Mouse (Mus musculus): ENCODE results near the gene Kif14. TPM values are rescaled to one million over a fixed set of nuclear protein-coding genes. Genes with fewer than 3 reads are reported as not detected.
A peak's percentile ranks its signal among the peaks of the same experiment; 100 is the strongest.

The Kif14 gene
- under 1 TPM; 0.18 to 0.31 TPM for total RNA-seq (2021)

DNA sequence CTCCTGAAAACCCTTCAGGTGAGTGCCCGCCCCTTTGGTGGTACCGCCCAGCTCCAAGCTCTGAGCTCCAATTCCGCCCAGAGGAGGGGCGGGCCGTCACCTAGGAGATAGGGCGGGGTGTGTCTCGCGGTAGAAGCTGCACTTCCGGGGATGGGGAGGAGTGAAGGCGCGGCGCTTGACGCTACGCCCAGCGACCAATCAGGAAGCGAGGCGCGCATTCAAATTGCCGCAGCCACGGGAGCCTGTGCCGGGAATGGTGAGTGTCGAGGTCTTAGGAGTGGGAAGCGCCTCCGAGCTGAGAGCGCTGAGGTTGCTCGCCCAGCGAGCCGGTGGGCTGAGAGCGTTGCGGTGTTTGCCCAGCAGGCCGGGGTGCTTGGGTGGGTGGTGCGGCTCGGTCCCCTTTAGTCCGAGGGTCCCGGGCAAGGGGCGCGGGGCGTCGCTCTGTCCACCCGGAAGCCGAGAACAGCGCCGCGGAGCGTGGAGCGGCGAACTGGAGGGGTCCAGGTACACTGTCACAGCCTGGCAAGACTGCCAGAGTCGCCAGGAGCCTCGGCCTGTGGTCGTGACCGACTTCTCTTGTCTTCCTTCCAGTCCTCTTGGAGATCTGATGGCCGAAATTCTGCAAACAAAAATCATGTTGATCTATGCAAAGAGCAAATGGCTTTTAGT lies at the start of gene Kif14:
Gene Kif14 (plus strand): TSS at position 201 of the 669 bp plus-strand sequence.
- intact Hi-C loops (cut with DNase I), result no loop called here
- peak; percentile 83 for DNase-seq (ENCODE audit: low spot score)

DNA sequence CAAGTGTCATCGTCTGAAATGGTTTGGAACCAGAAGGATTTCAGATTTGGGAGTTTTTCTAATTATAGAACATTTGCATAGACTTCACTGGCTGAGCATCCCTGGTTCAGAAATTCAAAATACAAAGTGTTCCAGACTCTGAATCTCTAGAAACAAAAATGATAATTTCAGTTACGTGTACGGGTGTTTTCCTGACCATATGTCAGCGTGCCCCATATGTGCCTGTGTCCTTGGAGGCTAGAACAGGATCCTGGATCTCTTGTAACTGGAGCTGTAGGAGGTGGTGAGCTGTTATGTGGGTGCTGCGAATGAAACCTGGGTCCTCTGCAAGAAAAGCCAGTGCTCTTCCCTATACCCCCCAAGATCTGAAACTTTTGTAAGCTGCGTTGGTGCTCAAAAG lies 47.8 kb upstream of the Kif14 start:
- intact Hi-C loops (cut with DNase I), result loop anchor here (5.0 to 10.0 kb wide), 2 partner anchors 111 to 206 kb away; partner anchors contain the start of gene Zfp281
- no peak for DNase-seq (ENCODE audit: low spot score)

DNA sequence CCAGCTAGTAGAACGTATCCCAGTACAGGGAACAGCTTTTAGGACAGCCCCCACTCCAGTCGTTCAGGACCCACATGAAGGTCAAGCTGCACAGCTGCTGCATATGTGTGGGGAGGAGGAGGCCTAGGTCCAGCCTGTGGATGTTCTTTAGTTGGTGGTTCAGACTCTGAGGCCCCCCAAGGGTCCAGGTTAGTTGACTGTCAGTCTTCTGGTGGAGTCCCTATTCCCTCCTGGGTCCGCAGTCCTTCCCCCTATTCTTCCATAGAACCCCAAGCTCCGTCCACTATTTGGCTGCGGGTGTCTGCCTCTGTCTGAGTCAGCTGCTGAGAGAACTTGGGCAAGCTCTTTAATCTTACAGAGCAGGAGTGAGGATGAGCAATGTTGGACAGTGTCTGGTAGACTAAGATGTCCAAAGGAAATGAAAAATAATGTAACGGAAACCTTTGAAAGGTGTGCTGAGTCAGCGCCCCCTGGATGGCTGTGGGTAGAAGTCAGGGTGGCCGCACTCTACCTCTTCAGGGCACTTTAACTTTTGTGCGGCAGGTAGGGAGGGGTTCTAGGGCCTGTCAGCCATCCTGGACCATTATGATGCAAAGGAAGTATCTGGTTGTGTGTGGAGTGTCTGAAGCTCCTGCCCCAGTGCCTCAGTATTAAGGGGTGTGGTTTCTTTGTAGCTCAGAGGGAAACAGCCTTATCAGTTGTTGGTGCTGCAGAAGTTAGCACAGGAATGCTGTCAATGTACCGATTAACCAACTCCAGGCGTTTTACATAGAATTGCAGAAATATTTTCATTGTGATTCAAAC lies 38.8 kb upstream of the Kif14 start:
- intact Hi-C loops (cut with DNase I), result no loop called here
- DNase-seq (ENCODE audit: low spot score), result no peak

DNA sequence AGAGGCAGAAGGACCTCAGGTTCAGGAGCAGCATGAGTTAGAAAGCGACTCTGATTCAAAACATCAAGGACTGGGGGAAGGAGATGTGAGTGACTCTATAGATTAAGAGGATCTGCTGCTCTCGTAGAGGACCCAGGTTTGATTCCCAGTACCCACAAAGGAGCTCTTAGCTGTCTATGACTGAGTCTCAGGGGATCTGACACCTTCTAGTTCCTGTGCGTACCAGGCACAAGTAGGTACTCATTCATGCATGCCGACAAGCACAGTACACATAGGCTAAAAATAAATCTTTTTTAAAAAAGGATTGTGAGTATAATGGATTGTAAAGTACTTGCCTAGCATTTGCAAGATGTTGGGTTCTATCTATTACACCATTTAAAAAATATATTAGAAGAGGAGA lies 37.2 kb upstream of the Kif14 start:
- no peak for DNase-seq (ENCODE audit: low spot score)
- intact Hi-C loops (cut with DNase I), result no loop called here

DNA sequence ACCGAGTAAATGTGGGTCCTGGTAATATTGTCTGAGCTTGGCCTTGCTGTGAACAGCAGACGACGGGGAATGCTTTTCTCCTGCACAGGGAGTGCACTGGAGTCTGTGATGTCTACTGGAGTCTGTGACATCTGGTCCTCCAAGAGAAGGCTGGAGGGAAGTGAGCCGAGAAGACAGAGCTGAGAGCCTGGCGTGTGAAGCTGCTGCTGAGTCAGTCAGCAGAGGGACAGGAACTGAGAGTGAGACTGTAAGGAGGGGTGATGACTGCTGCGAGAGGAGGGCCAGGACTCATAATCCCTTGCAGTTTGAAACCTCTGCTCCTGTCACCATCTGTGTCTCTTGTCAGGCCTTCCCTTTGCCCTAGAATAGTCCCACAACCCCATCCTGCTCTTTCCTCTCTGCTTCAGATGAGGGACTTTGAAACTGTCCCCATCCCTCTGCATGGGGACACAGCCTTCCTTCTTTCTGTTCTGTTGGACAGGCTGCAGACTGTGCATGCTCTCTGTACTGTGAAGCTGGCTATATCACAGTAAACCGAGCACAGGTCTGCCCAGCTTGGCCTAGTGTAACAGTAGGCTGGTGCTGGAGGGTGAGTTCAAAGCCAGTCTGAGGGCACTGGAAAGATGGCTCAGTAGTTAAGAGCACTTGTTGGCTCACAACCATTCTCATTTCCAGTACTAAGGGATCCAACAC lies 35.9 kb upstream of the Kif14 start:
- no peak for DNase-seq (ENCODE audit: low spot score)
- intact Hi-C loops (cut with DNase I), result no loop called here

DNA sequence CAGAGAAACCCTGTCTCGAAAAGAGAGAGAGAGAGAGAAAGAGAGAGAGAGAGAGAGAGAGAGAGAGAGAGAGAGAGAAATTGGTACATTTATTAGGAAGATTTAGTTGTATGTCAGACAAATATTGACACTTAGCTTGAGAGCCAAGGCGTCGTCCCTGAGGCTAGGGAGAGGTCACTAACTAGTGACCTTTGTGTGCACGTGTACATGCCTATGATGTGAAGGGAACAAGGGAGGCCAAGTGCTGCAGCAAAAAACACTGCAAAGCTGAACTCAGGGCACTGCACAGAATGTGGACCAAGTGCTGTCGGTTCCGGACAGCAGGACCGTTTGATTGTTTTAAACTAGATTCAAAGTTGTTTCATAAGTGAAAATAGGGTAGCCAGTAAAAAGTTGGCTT lies 25.4 kb upstream of the Kif14 start:
- intact Hi-C loops (cut with DNase I), result no loop called here
- DNase-seq (ENCODE audit: low spot score), result no peak

DNA sequence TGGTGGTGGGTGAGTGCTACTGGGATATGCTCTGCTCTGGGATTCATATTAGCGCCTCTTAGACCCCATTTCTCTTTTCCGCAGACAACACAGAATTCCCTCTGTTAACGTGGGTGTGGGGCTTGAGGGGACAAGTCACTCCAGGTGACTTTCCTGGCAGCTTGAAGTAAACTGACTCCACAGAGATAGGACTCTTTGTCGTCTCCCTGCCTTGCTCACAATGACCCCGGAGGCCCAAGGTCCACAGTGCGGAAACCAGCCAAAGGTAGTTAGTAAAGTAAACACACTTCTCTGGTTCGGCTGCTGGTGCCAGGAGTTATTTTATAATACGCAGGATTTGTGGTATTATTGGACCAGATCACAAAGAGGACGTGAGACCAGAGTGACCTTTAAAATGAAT lies 23.3 kb upstream of the Kif14 start:
- intact Hi-C loops (cut with DNase I), result no loop called here
- DNase-seq (ENCODE audit: low spot score), result no peak

DNA sequence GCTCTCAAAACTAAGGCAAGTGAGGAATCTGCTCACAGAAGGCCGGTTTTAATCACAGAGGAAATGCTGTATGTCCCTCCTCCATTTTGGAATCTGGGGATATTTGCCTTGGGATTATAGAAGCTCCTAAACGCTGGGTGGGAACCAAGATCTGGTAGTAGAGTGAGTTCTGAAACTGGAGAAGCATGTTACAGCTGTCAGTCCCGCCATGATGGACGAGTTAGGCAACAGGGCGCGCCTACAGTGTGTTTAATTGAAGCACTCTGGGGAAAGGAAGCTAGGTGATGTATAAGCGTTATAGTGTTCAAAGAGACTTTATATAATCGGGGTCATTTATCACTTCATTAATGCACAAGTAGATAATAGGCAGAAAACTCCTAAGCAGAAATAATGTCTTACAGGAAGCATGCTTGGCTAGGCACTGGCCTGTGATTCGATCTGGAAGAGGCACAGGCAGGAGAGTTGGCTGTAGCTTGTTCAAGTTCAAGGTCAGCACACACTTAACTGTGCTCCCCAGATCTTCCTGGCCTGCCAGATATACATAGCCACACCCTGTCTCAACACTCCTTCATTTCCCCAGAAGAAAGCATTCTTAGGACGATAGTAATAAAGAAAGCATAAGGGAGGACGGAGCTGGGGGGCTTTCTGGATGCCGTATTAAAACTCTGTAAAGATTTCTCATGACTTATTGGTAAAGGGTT lies 21.4 kb upstream of the Kif14 start:
- intact Hi-C loops (cut with DNase I), result no loop called here
- DNase-seq (ENCODE audit: low spot score), result no peak

DNA sequence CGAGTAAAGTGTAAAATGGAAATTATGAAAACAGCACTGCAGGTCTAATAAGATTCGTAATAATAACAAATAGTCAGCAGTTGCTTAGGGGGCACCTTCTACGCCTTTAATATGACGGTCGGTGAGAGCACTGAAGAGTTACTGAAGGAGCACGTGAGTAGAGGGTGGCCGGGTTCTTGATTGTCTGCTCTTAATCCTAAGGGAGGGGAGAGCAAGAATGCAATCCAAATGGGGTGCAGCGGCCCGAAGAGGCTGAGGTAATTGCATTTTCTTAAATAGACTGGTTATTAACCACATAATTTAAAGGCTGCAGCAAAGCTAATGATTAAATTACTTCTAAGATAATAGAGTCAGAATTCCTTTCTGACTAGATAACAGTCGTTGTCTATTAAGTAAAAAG lies 19.2 kb upstream of the Kif14 start:
- intact Hi-C loops (cut with DNase I), result no loop called here
- no peak for DNase-seq (ENCODE audit: low spot score)

DNA sequence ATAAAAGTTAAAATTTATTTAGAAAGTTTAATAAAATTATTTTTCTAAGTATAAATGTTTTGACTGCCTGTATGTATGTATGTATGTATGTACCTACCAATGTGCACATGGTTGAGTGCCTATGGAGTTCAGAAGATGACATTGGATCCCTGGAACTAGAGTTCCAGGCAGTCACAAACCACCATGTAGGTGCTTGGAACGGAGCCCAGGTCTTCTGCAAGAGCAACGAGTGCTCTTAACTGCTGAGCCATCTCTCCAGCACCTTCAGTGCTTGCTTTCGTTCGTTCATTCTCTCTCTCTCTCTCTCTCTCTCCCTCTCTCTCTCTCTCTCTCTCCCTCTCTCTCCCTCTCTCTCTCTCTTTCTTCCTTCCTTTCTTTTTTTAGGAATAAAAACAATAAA lies 18.8 kb upstream of the Kif14 start:
- intact Hi-C loops (cut with DNase I), result no loop called here
- no peak for DNase-seq (ENCODE audit: low spot score)

DNA sequence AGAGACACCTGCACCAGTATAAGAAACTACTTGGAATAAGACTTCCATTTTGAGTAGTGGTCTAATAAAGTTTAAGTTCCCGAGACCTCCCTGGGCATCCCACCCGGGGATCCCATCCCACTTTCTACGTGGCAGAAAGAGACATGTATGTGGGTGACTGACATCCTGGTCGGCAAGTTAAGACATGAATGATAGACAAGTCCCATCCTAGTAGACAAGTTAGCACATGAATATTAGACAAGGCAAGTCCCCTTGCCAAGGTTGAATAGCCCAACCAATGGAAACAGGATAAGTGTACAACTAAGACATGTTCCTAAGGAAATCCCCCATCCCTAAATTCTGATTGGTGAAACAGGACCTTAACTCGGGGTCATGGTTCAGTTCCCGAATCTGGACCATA lies 16.6 kb upstream of the Kif14 start:
- intact Hi-C loops (cut with DNase I), result no loop called here
- no peak for DNase-seq (ENCODE audit: low spot score)

DNA sequence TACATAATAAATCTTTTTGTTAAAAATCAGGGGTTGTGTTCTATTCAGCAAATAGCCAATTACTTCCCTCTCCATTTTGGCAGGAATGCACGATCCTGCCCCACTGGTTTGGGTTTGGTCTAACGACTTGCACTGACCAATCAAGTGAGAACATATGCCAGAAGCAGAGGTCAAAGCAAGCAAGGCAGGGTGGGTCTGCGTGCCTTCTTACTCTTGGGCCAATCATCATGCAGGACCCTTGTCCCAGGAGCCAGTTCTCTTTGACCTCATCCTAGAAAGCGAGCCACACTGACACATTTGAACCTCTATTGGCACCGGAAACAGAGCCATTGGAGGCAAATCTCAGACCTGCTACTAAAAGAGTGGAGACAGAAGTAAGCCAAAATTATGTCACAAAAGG lies 15.9 kb upstream of the Kif14 start:
- no peak for DNase-seq (ENCODE audit: low spot score)
- intact Hi-C loops (cut with DNase I), result loop anchor here (10.0 kb wide), 1 partner anchor 395 kb away; the partner anchor contains the start of genes Ascl5 and Cacna1s

DNA sequence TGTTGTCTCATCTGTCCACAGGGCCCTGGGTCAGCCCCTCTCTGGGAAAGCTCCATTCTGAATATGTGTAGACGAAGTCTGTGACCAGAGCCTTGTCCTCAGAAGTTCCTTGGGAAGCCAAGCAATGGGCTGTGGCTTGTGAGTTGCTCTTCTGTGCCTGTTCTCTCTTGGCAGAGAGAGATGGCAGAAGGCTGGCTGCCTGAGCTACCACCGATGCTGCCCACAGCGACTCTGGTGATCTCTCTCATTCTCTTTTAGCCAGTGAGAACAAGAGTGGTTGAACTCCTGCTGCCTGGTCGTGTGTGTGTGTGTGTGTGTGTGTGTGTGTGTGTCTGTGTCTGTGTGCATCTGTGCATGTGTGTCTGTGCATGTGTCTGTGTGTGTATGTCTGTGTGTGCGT lies 13.7 kb upstream of the Kif14 start:
- intact Hi-C loops (cut with DNase I), result loop anchor here (10.0 kb wide), 1 partner anchor 398 kb away; the partner anchor contains the start of genes Ascl5 and Cacna1s
- DNase-seq (ENCODE audit: low spot score), result no peak

DNA sequence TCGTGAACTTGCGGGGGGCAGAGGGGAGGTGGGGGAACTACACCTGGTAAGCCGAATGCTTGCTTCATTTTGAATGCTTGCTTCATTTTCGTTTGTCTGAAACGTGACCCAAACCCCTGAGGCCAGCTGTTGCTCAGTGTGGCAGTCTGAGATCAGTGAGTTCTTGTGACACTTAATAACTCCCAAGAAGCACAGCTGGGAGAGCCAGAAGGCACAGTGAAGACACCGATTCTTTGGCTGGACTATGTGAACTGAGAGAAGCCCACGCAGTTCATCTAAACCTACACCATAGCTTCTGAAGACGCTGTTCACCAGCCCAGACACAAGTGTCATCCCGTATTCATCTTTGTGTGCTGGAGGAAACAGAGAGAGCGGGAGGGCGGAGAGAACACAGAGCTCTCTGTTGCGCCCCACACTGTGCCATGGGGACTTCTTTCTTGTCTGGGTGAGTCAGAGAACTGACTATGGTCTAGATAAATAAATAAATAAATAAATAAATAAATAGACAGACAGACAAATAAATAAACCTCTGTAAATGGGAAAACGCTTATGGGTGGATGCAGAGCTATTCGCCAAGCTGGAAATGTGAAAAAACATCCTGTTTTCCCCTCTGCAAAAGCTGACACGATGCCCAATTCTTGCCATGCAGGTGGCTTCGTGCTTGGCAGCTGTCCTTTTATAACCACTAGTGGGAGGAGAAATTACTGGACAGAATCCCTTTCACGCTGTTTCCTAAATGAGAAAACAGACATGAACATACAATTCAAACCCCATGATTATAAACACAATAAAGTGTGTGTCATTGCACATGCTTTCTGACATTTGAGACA lies 10.2 kb upstream of the Kif14 start:
- no peak for DNase-seq (ENCODE audit: low spot score)
- intact Hi-C loops (cut with DNase I), result loop anchor here (5.0 to 10.0 kb wide), 2 partner anchors 149 to 401 kb away; partner anchors contain the start of genes Ascl5 and Cacna1s

DNA sequence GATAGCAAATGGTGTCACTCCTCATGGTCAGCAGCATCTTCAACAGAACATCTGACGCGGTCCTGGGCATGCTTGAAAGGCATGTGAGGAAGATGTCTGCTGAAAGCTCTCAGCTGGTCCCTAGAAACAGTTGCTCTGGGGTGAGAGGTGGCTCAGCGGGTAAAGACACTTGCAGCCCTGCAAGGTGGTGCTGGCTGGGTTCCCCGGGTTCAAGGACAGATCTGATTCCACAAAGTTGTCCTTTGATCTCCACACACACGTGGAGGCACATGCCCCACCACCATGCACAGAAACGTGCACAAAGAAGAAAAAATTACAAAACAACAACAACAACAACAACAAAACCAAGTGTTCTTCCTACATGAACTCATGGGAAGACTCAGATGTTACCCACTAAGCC lies 9.4 kb upstream of the Kif14 start:
- intact Hi-C loops (cut with DNase I), result loop anchor here (5.0 to 10.0 kb wide), 2 partner anchors 149 to 402 kb away; partner anchors contain the start of genes Ascl5 and Cacna1s
- DNase-seq (ENCODE audit: low spot score), result no peak

DNA sequence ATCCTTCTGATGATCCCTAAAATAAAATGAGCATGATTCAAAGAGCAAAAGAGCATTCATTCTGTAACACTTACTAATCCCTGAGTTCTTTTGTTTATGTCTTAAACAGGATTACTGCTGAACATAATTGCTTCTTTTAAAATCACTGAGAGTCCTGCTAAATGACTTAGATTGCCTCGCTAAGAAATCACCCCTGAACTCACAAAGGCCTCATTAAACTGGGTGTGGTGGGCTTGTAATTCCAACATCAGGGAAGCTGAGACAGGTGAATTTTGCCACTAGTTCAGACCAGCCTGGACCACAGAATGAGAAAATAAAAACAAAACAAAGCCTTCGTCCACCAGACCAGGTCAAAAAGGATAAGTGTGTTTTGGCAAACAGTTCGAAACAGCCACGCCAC lies 8.7 kb upstream of the Kif14 start:
- intact Hi-C loops (cut with DNase I), result loop anchor here (5.0 to 10.0 kb wide), 2 partner anchors 150 to 403 kb away; partner anchors contain the start of genes Ascl5 and Cacna1s
- no peak for DNase-seq (ENCODE audit: low spot score)

DNA sequence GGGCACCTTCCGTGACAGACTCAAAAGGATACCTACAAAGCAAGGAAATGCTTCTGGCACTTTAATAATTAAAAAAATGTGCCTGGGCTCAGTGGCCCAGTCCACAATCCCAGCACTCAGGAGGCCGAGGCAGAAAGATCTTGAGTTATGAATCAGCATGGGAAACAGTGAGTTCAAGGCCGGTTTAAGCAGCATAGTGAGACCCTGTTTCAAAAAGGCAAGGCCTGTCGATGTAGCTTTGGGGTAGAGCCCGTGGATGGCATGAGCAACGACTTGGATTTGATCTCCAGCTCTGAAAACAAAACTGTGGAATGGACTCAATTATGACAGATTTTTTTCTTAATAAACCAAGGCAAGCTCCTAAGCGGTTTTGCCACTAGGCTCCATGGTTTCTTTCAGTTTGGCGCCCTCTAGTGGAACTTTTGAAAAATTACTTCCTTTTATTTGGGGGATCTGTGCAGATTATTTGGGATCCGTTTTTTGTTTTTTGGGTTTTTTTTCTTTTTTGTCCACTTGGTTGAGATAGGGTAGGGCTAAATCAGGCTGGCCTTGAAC lies 7.4 kb upstream of the Kif14 start:
- DNase-seq (ENCODE audit: low spot score), result no peak

DNA sequence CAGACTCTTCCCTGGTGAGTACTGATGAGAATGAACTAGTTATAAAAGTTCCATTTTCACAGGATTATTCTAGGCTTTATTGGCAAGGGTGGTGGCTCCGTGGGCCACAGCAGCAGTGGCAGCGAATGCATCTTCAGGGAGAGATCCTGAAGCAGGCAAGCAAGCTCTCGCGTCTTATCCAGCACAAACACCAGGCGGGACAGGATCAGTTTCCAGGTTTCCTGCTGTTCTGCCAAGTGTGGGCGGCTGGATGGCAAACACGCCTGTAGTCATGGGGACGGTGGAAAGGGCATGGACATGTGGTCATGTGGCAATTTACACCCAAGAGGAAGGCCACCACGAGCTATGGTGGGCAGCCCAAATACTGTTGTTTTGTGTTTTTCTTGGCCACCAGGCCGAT lies 3.7 kb upstream of the Kif14 start:
- intact Hi-C loops (cut with DNase I), result no loop called here

More for the DNA sequence above, 7.4 kb upstream of the Kif14 start:
- intact Hi-C loops (cut with DNase I), result loop anchor here (1.0 to 10.0 kb wide), 4 partner anchors 151 to 404 kb away; partner anchors contain the start of genes Ascl5 and Cacna1s

DNA sequence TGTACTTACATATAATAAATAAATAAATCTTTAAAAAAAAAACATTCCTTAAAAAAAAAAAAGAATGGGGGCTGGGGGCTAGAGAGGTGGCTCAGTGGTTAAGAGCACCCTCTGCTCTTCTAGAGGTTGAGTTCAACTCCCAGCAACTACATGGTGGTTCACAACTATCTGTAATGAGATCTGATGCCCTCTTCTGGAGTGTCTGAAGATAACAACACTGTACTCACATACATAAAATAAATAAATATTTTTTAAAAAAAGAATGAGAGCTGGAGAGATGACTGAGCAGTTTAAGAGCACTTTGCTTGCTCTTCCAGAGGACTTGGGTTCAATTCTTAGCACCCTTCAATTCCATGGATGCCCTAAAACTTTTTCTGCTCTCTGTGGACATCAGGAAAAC lies 975 bp upstream of the Kif14 start:
- DNase-seq (ENCODE audit: low spot score), result no peak
- intact Hi-C loops (cut with DNase I), result no loop called here

More for the DNA sequence above, 3.7 kb upstream of the Kif14 start:
- DNase-seq (ENCODE audit: low spot score), result peak; percentile 8
